Mouse (Mus musculus) liver, embryonic 11.5 days (tissue): ENCODE data around the gene Tspan18. TPM values are rescaled to one million over a fixed set of nuclear protein-coding genes. Genes with fewer than 3 reads are reported as not detected.

Source experiments
- ATAC-seq: fragments of 200-750 bp; cut with Nextera tagmentation; replicated peaks from 2 replicates; pipeline ENCODE4 v1.8.0; 2017; ENCODE audit warnings: moderate number of reproducible peaks, mild to moderate bottlenecking, moderate TSS enrichment, moderate library complexity; ENCODE audit not compliant: low FRiP score
- DNase-seq: peaks from one replicate; pipeline ENCODE4 v3.0.0-alpha.2; 2017; ENCODE audit warnings: low spot score
- H3K27ac ChIP-seq: fragments of 300-500 bp; sonication (generic); 2 replicates; pipeline ENCODE4 v1.5.1; 2014; ENCODE audit warnings: mild to moderate bottlenecking, low read depth, low read length, control low read depth
- H3K27me3 ChIP-seq: fragments of 300-500 bp; sonication (generic); replicated peaks from 2 replicates; pipeline ENCODE4 v1.6.1; 2014; ENCODE audit warnings: low read length, mixed read lengths; ENCODE audit not compliant: control insufficient read depth, insufficient read depth
- H3K36me3 ChIP-seq: fragments of 300-500 bp; sonication (generic); 2 replicates; pipeline ENCODE4 v1.6.1; 2014; ENCODE audit warnings: mild to moderate bottlenecking, low read length, moderate library complexity, mixed read lengths; ENCODE audit not compliant: control insufficient read depth, insufficient read depth
- H3K4me1 ChIP-seq: fragments of 300-500 bp; sonication (generic); replicated peaks from 2 replicates; pipeline ENCODE4 v1.6.1; 2014; ENCODE audit warnings: low read length, mixed read lengths; ENCODE audit not compliant: control insufficient read depth, insufficient read depth
- H3K4me2 ChIP-seq: fragments of 300-500 bp; sonication (generic); 2 replicates; pipeline ENCODE4 v1.6.1; 2014; ENCODE audit warnings: mild to moderate bottlenecking, control low read depth, moderate library complexity
- H3K4me3 ChIP-seq: fragments of 300-500 bp; sonication (generic); 2 replicates; pipeline ENCODE4 v1.5.1; 2014; ENCODE audit warnings: low read depth, low read length, control low read depth
- H3K9ac ChIP-seq: fragments of 300-500 bp; sonication (generic); 2 replicates; pipeline ENCODE4 v1.6.1; 2014; ENCODE audit warnings: low read depth, low read length, control low read depth
- H3K9me3 ChIP-seq: fragments of 300-500 bp; sonication (generic); 2 replicates; pipeline ENCODE4 v1.6.1; 2016; ENCODE audit warnings: low read length, inconsistent platforms, mixed read lengths; ENCODE audit not compliant: control insufficient read depth
- WGBS: fragments of 180-500 bp; shearing (Covaris S2); extraction: QIAGEN DNeasy Blood & Tissue Kit; methylation state at CpG from one replicate; pipeline ENCODE4 v1.1.7; 2014; 5-methylcytosine and 5-hydroxymethylcytosine counted together
- polyA plus RNA-seq: library from polyadenylated mRNA; unstranded; fragments of >200 nt; fragmentation: Nextera tagmentation; extraction: Ambion mirVana; gene quantifications from 2 replicates; pipeline ENCODE4 v1.2.1, GENCODE M21; 2014

Gene Tspan18
- polyA plus RNA-seq, 1 experiment from 2014 or later = 19.5 TPM

DNA sequence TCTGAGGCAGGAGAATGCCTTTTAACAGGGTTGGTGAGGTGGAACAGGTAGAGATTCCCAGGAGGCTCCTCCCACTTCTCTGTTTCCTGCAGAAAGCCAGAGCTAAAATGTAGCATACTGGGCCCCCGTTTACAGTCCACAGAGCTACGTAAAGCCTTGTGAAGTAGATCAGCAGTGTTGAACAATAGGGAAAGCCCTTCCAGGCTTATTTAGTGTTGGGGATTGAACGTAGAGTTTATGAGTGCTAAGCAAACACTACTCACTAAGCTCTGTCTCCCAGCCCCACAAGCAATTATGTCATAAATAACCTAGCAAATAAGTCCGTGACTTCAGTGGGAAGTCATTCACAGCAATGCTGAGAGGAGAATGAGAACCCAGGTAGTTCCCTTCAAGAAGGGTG lies 76.7 kb downstream of the Tspan18 start:
- no peak for ATAC-seq
- H3K9ac ChIP-seq = no peak overlapping the region
- no peak overlapping the region for H3K27ac ChIP-seq
- DNase-seq = no peak
- H3K4me1 ChIP-seq = peaks cover 7% of the 10 kb centered on the region
- 68% methylated on average over 4 of the region's 4 CpGs for WGBS
- H3K27me3 ChIP-seq = no peaks in the 10 kb centered on the region
- no peak overlapping the region for H3K4me3 ChIP-seq
- no peak overlapping the region for H3K4me2 ChIP-seq
- no peaks in the 10 kb centered on the region for H3K36me3 ChIP-seq
- no peaks in the 10 kb centered on the region for H3K9me3 ChIP-seq

DNA sequence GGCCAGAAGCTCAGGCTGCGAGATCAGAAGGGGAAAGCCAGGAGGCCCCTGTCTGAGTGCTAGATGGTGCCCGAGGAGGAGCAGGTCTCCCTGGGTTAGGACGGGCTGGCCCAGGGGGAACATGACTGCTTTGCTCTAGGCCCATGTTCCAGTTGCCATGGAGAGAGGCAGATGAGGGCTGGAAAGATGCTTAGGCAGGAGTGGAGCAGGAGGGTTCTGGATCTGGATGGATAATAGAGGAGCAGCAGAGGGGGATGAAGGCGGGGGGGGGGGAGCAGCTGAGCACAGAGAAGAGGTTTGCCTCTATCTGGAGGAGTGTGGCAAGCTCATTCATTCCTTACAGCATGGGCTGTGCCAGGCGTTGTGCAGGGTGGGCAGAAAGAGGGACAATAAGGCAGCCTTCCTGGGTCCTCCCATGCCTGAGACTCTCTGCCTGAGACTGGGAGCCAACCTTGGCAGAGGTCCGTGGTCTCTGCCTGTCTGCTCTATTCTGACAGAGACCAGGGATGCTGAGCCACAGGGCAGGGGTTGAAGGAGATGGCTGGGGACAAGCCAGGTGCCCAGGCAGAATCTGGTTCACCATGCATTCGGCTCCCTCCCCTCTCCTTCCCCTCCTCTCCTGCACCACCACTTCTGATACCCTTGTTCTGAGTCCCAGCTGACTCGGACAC lies 77.4 kb downstream of the Tspan18 start:
- Histone ChIP-seq H3K9me3 (no peaks in the 10 kb centered on the region), H3K4me1 (peaks cover 7% of the 10 kb centered on the region), H3K9ac (no peak overlapping the region), H3K4me3 (no peak overlapping the region), H3K27ac (no peak overlapping the region), H3K27me3 (no peaks in the 10 kb centered on the region), H3K4me2 (no peak overlapping the region), H3K36me3 (no peaks in the 10 kb centered on the region)
- DNase-seq (no peak), ATAC-seq (no peak)
- 76% methylated on average over 8 of the region's 8 CpGs for WGBS

DNA sequence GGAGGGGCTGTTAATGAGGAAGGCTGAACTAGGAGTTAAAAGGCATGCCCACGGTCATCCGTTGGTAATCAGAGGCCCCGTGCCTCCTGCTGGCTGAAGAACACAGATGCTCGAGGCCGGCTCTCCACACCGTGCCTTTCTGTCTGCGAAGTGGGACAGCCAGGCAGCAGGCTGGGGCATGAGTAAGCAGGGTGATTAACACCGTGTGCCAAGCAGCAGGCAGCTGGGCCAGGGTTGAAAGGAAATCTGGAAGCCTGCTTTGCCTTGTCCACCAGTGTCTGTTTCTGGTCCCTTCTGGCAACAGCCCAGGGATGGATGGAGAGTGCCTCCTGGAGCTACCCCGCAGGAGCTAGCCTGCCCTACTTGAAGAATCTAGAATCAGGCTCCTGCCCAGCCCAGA lies 81.9 kb downstream of the Tspan18 start:
- Histone ChIP-seq H3K9me3 (no peaks in the 10 kb centered on the region), H3K27me3 (no peaks in the 10 kb centered on the region), H3K9ac (no peak overlapping the region), H3K4me3 (no peak overlapping the region), H3K36me3 (no peaks in the 10 kb centered on the region), H3K27ac (no peak overlapping the region), H3K4me1 (no peaks in the 10 kb centered on the region), H3K4me2 (no peak overlapping the region)
- no peak for DNase-seq
- WGBS = 52% methylated on average over 9 of the region's 9 CpGs
- ATAC-seq = no peak

DNA sequence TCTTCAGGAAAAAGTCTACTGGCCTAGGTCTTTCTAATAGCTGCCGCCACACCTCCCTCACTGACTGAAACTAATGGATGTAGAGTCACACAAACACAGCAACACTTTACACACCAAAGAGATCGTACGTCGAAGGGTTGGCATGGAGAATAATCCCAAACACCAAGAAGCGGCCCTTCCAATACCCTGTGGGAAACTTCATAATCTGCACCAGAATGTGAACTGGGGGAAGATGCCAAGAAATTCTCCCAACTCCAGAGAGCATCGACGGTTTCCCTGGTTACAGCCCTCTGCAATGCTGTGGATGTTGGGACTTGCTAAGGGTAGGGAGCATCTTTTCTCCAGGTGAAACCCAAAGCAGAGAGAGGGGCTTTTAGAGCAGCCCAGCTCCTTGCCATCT lies 83.7 kb downstream of the Tspan18 start:
- ATAC-seq (no peak), DNase-seq (no peak)
- Histone ChIP-seq H3K4me3 (no peak overlapping the region), H3K27me3 (no peaks in the 10 kb centered on the region), H3K9ac (no peak overlapping the region), H3K4me2 (no peak overlapping the region), H3K9me3 (no peaks in the 10 kb centered on the region), H3K36me3 (no peaks in the 10 kb centered on the region), H3K27ac (no peak overlapping the region), H3K4me1 (no peaks in the 10 kb centered on the region)
- WGBS = 94% methylated on average over 7 of the region's 7 CpGs

GRCm38 (mm10) chr2:93249058-93249457 lies 85.2 kb downstream of the Tspan18 start:
- ATAC-seq = no peak
- no peak overlapping the region for H3K27ac ChIP-seq
- no peaks in the 10 kb centered on the region for H3K4me1 ChIP-seq

DNA sequence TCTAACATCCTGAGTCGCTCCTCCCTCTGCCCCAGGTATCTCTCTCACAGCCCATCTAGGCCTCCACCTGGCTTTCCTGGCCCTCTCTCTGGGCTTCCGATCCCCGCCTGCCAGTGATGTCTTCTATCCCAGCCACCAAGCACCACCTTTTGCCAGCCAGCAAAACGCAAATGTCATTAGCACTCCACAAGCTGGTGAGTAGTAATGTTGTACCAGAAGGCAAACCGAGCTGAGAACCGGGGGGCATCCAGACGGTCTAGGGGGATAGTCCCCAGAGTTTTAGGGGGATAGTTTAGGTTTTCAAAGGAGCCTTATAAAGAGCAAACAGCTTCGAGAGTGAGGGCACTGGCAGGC lies 90.2 kb downstream of the Tspan18 start:
- no peak overlapping the region for H3K4me2 ChIP-seq
- H3K27me3 ChIP-seq = no peaks in the 10 kb centered on the region
- WGBS = 76% methylated on average over 8 of the region's 8 CpGs
- H3K9ac ChIP-seq = no peak overlapping the region
- ATAC-seq = no peak
- H3K4me1 ChIP-seq = no peaks in the 10 kb centered on the region
- no peaks in the 10 kb centered on the region for H3K36me3 ChIP-seq
- H3K27ac ChIP-seq = no peak overlapping the region
- no peak overlapping the region for H3K4me3 ChIP-seq
- DNase-seq = no peak
- no peaks in the 10 kb centered on the region for H3K9me3 ChIP-seq

More at GRCm38 (mm10) chr2:93249058-93249457, 85.2 kb downstream of the Tspan18 start:
- H3K4me2 ChIP-seq = no peak overlapping the region
- WGBS = 76% methylated on average over 6 of the region's 6 CpGs
- H3K9ac ChIP-seq = no peak overlapping the region
- no peak overlapping the region for H3K4me3 ChIP-seq
- H3K36me3 ChIP-seq = no peaks in the 10 kb centered on the region
- no peak for DNase-seq
- no peaks in the 10 kb centered on the region for H3K9me3 ChIP-seq
- no peaks in the 10 kb centered on the region for H3K27me3 ChIP-seq

DNA sequence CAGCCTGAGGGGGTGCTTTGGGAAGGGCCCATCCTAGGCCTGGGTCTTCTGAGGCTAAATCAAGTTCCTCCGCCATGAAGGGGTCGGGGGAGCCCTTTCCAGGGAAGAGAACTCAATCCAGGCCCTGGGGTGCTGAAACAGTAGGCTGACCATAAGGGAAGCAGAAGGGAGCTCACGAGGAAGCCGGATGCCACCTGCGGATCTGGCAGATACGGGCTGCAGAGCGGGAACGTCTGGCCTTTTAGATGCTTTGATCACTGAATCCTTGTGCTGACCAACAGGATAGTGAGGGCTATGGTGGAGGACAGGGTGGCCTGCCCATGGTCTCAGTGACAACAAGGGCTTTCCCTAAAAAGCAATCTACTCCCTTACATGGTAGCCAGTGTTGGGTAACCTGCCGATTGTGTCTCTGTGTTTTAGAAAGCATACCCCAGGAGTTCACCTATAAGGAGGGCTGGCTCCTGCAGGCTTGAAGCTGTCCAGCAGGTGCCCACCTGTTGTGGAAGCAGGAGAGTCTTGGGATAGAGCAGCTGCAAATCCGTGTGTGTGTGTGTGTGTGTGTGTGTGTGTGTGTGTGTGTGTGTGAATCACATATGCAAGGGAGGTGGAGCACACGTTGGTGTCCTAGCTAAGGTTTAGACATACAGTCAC lies 90.7 kb downstream of the Tspan18 start:
- Histone ChIP-seq H3K4me1 (no peaks in the 10 kb centered on the region), H3K9me3 (no peaks in the 10 kb centered on the region), H3K4me2 (no peak overlapping the region), H3K4me3 (no peak overlapping the region), H3K27me3 (no peaks in the 10 kb centered on the region), H3K9ac (no peak overlapping the region), H3K36me3 (no peaks in the 10 kb centered on the region), H3K27ac (no peak overlapping the region)
- 82% methylated on average over 11 of the region's 11 CpGs for WGBS
- DNase-seq (no peak), ATAC-seq (no peak)

DNA sequence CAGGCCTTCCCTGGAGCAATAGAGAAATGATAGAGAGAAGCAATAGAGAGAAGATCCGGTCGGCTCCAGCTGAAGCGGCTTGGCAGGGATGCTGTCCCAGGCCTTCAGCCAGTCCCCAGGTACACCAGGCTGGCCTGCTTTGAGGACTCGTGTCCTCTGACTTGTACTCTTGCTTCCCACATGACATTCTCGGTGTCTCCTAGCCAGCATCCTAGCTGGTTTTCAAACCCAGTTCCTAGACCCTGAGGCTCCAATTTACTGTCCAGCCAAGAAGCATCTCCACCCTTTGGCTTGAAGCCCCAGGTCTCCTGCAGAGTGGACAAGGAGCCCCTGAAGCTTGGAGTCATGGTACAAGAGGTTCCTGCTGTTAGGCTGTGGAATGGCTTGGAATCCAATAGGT lies 92.1 kb downstream of the Tspan18 start:
- no peak overlapping the region for H3K27ac ChIP-seq
- H3K27me3 ChIP-seq = no peaks in the 10 kb centered on the region
- H3K9me3 ChIP-seq = no peaks in the 10 kb centered on the region
- H3K36me3 ChIP-seq = no peaks in the 10 kb centered on the region
- 92% methylated on average over 5 of the region's 5 CpGs for WGBS
- H3K9ac ChIP-seq = no peak overlapping the region
- no peak for DNase-seq
- no peak overlapping the region for H3K4me2 ChIP-seq
- no peak overlapping the region for H3K4me3 ChIP-seq
- no peak for ATAC-seq
- H3K4me1 ChIP-seq = no peaks in the 10 kb centered on the region

- H3K27ac ChIP-seq = no peak overlapping the region
These were observed 95.4 kb downstream of the Tspan18 start for GRCm38 (mm10) chr2:93238864-93239263.

More at GRCm38 (mm10) chr2:93238864-93239263, 95.4 kb downstream of the Tspan18 start:
- Histone ChIP-seq H3K36me3 (no peaks in the 10 kb centered on the region), H3K4me3 (no peak overlapping the region), H3K4me1 (no peaks in the 10 kb centered on the region), H3K27me3 (no peaks in the 10 kb centered on the region), H3K9ac (no peak overlapping the region), H3K4me2 (no peak overlapping the region), H3K9me3 (no peaks in the 10 kb centered on the region)
- WGBS = 82% methylated on average over 6 of the region's 6 CpGs
- DNase-seq = no peak
- ATAC-seq = no peak
